Mouse (Mus musculus): ENCODE data around the gene Otub2. TPM values are rescaled to one million over a fixed set of nuclear protein-coding genes. Genes with fewer than 3 reads are reported as not detected.

Gene Otub2
- polyA plus RNA-seq, 1 experiment from 2014 or later = 7.6 TPM

Other genes starting within 250 kb of the Otub2 start
- 0.62 and 1.2 TPM in 2 replicates for gene Prima1, start 146.5 kb upstream of the Otub2 start, polyA plus RNA-seq (2015; fragmentation: Nextera tagmentation; extraction: Ambion mirVana)
- gene Fam181a, start 77.7 kb upstream of the Otub2 start, polyA plus RNA-seq (2015; fragmentation: Nextera tagmentation; extraction: Ambion mirVana) = not detected in 2 replicates
- 3.2 and 5.2 TPM in 2 replicates for gene Asb2, start 32.7 kb upstream of the Otub2 start, polyA plus RNA-seq (2015; fragmentation: Nextera tagmentation; extraction: Ambion mirVana)
- gene 9330161L09Rik, start 19.1 kb downstream of the Otub2 start, polyA plus RNA-seq (2015; fragmentation: Nextera tagmentation; extraction: Ambion mirVana) = 0.21 and 0.33 TPM in 2 replicates
- 96.4 and 105 TPM in 2 replicates for gene Ddx24, start 37.1 kb downstream of the Otub2 start, polyA plus RNA-seq (2015; fragmentation: Nextera tagmentation; extraction: Ambion mirVana)
- 28.3 and 35.4 TPM in 2 replicates for gene Ifi27, start 45.5 kb downstream of the Otub2 start, polyA plus RNA-seq (2015; fragmentation: Nextera tagmentation; extraction: Ambion mirVana)
- gene Ifi27l2a, start 55.0 kb downstream of the Otub2 start, polyA plus RNA-seq (2015; fragmentation: Nextera tagmentation; extraction: Ambion mirVana) = 11.1 and 11.2 TPM in 2 replicates
- 0.21 TPM in 1 of 2 replicates, not detected in the other for gene Ifi27l2b, start 68.5 kb downstream of the Otub2 start, polyA plus RNA-seq (2015; fragmentation: Nextera tagmentation; extraction: Ambion mirVana)
- 1.0 and 1.7 TPM in 2 replicates for gene Ppp4r4, start 143.6 kb downstream of the Otub2 start, polyA plus RNA-seq (2015; fragmentation: Nextera tagmentation; extraction: Ambion mirVana)
- 1.1 and 1.4 TPM in 2 replicates for gene Serpina10, start 242.8 kb downstream of the Otub2 start, polyA plus RNA-seq (2015; fragmentation: Nextera tagmentation; extraction: Ambion mirVana)